Mouse (Mus musculus): ENCODE results near the gene Lats1.
"Not testable (repeated sequence)": the region's sequence is repeated elsewhere in the genome, so short reads cannot be mapped to it uniquely, and the experiment has no call there.

Gene Lats1

GRCm38 (mm10) chr10:7727011-7727410, 46.0 kb downstream of the Lats1 start:
- no peak for DNase-seq

DNA sequence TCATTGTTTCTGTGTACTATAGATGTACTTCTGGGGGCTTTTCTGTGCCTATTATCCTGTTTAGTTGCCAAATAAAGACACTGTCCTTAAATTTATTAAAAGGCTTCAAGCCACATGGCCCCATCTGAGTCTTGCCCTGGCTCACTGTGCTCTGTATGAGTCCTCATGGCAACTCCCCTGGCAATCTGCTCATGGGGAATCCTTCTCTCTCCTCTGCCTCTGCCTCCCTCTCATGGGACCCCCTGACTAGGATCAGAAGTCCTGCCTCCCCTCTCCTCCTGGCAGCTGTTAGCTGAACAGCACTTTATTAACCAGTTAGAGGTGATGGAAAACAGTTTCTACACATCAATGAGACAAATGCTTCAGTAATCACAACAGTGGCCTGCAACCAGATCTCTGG, 50.6 kb downstream of the Lats1 start:
- no peak for DNase-seq

GRCm38 (mm10) chr10:7737122-7737521, 56.1 kb downstream of the Lats1 start:
- no peak for DNase-seq

- DNase-seq, result no peak
Measured at GRCm38 (mm10) chr10:7737914-7738313, 56.9 kb downstream of the Lats1 start.

DNA sequence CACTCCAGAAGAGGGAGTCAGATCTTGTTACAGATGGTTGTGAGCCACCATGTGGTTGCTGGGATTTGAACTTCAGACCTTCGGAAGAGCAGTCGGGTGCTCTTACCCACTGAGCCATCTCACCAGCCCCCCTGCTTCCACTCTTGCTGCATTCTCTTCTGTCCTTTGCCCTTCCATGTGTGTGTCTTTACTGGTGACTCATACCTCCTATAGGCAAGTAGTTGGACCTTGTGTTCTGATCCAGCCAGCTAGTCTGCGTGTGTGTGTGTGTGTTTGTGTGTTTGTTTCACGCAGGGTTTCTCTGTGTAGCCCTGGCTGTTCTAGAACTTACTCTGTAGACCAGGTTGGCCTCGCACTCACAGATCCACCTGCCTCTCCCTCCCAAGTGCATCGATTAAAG, 64.5 kb downstream of the Lats1 start:
- DNase-seq, result not testable (repeated sequence)

- no peak for DNase-seq
Measured at GRCm38 (mm10) chr10:7748752-7749151, 67.7 kb downstream of the Lats1 start.

DNA sequence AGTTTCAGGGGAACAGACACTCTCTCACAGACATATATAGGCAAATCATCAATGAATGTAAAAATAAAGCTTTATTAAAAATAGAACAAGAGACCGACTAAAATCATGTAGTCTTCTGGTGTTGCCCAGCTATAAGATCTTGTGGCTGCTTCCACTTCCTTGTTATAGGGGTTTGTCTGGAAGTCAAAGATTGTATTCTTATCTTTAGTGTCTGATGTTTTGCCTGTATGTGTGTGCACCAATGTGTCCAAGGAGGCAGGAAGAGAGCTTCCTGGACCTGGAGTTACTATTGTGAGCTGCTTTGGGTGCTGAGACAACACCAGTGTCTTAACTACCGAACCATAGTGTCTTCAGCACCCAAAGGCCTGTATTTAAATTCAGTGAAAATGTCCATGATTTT, 76.5 kb downstream of the Lats1 start:
- DNase-seq, result no peak
